Mouse (Mus musculus) G1E (cell line): ENCODE results near the gene Rffl.

Experiments
- CTCF ChIP-seq: IDR thresholded peaks from 2 replicates; pipeline ENCODE4 v1.5.1; 2012; ENCODE audit warnings: low read depth, low read length, inconsistent platforms, mixed read lengths
- GATA1 ChIP-seq: IDR thresholded peaks from 2 replicates; pipeline ENCODE4 v1.6.1; 2012; ENCODE audit warnings: borderline replicate concordance, low read length, inconsistent platforms, mixed read lengths

DNA sequence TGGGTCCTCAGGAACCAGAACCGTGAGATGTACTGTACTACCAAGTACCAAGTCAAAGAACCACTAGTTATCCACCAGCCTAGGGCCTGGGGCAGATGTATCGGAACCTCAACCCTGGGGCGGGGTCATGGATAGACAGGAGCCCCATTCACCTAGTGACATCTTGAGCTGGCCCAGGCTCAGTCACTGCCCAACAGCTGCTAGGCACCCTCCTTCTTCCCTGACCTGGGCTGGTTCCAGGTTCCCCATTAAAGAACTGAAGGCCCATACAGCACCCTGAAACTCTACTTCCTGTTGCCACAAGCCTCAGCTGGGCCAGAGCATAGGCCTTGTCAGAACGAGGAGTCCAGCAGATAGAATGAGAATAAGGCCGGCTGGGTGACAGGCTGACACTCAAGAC lies 28.7 kb upstream of the Rffl start:
- TF ChIP-seq CTCF (no peak), GATA1 (no peak)
